Mouse (Mus musculus) neutrophil, adult 5-6 weeks (primary cell): ENCODE measurements at regions not wholly inside any gene's neighbourhood (a gene's known extent, or its start where the extent isn't known, plus 50 kb on each side); places are given as distances from the start of the nearest gene placed in this dataset.

Source experiments
- ATAC-seq: fragments of 151-379, 151-347 bp; 2 replicates; pipeline ENCODE4 v1.8.0; 2017; ENCODE audit warnings: mild to moderate bottlenecking, moderate TSS enrichment; ENCODE audit not compliant: insufficient number of reproducible peaks, poor library complexity, low FRiP score, severe bottlenecking; ENCODE audit errors: extremely low read depth

DNA sequence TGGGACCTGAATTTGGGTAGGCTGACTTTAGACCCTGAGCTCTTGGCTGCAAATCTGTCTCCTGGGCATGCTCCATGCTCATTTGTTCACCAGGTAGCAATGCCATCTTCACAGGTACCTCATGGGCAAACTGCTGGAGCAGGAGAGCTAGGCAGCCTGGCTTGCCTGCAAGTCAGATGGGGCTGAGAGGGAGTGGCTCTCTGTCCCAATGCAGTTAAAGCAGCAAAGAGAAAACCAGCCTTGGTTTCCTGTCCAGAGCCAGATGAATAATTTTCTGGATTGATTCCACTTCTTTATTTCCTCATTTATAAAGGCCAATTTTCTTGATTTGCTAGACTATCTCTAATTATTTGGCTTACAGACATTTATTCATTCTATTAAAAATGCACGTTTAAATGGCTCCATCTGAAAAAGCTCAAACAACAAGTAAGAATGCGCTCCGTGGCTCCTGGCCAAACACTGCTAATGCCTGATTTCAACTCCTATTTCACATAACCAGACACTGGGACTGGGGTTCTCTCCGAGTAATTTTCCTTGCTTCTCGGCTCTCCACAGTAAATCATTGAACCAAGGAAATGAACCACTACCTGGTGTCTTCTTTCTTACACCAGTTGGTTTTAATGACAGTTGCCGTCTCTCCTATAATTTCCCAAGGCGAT lies 60.5 kb downstream of the Rsl24d1 start:
- no peak for ATAC-seq

GRCm38 (mm10) chr9:73176645-73177044 lies 63.4 kb downstream of the Rsl24d1 start:
- no peak for ATAC-seq

DNA sequence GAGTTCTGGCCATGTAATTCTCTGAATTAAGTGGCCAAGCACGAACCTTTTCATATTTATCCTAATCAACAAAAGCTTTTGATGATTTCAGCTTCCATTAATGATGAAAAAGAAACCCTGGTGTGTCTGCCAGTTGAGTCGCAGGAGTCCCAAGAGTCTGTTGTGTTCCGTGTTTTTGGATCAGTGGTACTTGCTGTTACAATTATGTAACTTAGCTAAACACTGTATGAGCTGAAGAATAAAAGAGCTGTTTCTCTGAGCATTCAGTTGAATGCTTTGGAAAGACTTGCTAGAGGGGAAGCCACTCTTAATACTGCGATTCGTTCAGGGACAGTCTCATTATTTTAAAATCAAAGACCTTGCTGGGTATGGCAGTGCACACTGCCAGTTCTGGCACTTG lies 70.1 kb downstream of the Rsl24d1 start:
- ATAC-seq, result no peak

- ATAC-seq, result no peak
These were observed 71.7 kb downstream of the Rsl24d1 start for GRCm38 (mm10) chr9:73184908-73185307.

- no peak for ATAC-seq
These were observed 79.1 kb downstream of the Rsl24d1 start for GRCm38 (mm10) chr9:73192271-73192785.

- no peak for ATAC-seq
These were observed 85.2 kb downstream of the Rsl24d1 start for GRCm38 (mm10) chr9:73198261-73199085.

GRCm38 (mm10) chr9:73223111-73223510 lies 109.9 kb downstream of the Rsl24d1 start:
- ATAC-seq, result no peak

DNA sequence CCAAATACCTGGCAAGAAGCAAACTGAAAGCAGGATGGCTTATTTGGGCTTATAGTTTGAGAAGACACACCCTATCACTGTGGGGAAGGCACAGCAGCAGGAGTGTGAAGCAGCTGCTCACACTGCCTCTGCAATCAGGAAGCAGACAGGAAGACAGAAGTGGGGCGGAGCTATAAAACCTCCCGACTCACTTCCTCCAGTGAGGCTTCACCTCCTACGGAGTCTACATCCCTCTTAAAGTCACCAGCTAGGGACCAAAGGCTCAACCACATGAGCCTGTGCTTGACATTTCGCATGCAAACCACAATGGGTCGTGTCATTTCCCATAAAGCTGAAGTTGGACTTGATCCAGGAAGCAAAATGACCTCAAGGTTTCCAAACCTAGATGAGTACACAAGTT lies 127.0 kb downstream of the Rsl24d1 start:
- peak; percentile 41; the same call in 1 of the 2 replicates for ATAC-seq

DNA sequence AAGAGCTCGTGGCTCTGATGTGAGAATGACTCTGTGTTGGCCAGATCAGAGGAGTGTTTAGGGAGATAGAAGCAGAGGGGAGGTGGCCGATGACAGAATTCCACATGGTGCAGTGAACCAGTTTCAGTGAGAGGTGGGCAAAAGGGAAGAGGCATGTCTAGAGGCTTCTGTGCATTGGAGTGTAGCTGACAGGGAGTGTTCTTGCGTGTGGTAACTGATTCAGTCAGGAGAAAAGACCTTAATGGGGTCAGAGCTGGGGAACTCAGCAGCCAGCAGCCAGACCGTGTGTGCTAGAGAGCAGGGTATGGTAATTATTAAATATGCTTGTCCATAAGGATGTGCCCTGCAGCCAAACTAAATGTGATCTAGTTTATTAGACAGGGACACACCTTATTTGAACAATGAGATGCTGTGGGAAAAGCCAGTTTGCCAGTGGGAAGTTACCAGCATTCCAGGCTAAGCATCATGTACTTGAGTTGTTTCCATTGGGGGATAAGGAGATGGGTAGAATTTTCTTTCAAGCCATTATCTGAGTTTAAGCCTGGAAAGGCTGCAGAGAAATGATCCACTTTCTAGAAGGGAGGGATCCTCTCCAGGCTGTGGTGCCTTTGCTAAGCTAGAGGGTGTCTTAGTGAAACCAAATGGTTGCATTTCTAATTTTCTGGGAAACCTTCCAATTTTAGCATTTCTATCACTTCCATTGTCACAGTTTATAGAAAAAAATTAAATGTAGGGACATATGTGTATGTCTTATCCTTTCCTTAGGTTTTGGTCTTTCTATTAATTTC lies 129.5 kb downstream of the Rsl24d1 start:
- no peak for ATAC-seq

DNA sequence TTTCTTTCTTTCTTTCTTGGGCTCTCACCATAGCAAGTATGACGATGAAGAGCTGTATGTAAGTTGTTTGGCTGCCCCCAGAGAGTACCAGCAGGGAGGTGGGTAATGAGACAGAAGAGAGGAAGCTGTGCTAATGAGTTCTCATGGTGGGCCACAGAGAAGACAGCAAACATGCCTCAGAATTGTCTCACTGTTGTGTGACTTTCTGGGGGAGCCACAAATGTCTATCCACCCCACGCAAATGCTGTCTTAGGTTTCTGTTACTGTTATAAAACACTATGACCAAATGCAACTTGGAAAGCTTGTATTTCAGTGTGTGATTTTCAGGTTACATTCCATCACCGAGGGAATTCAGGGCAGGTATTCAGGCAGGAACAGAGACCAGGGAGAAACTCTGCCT lies 131.0 kb downstream of the Rsl24d1 start:
- no peak for ATAC-seq

DNA sequence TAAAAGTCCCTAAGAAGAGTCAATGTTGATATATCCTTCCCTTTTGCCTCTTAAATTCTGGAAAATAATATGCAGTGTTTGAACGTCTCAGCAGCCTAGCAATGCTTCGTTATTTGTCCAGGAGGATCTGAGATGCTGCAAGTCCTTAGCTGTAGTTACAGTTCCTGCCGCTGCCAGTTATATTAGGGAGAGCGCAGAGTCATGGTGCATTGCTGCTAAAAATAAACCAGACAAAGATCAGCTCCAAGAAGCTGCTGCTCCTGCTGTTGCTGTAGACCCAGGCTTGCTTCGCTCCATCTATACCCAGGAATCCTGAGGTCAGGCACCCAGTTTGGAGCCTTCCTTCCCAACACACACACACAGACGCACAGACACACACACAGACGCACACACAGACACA lies 132.3 kb downstream of the Rsl24d1 start:
- no peak for ATAC-seq

DNA sequence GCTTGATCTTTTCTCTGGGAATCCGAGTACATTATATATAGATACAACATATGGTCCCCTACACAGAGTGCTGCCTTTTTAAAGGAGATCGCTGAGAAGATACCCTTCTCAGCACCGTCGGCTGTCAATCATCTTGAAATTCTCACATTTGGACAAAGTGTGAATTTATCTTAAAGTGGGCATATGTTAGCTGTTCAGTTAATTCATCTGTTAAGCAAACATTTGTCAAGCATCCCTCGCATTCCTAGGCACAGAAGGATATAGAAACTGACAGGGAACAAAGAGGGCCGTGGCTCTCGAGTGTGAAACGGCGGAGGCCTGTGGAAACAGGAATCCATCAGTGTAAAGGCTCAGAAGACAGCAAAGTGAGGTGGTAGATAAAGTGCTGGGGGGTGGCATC lies 144.9 kb downstream of the Rsl24d1 start:
- no peak for ATAC-seq

- ATAC-seq, result no peak
These were observed 145.4 kb downstream of the Rsl24d1 start for GRCm38 (mm10) chr9:73258640-73259039.

DNA sequence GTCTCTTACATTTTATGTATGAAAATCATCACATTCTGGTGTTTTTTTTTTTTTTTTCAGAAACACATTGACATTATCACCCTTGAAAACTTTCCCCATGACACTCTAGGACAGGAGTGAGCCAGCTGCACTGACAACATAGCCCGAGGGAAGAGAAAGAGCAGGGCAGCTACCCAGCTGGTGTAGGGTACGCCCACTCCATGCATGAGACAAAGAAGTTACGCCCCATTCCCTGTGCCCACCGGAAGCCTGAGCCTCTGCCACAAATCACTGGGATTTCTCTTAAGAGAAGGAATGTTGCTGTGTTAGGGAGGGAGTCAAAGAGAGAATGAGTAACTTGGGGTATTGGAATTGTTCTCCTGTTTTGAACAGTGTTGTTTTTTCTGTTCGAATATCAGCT lies 149.5 kb downstream of the Rsl24d1 start:
- ATAC-seq, result no peak

GRCm38 (mm10) chr9:73270249-73270648 lies 157.0 kb downstream of the Rsl24d1 start:
- ATAC-seq, result no peak

- no peak for ATAC-seq
These were observed 159.4 kb downstream of the Rsl24d1 start for GRCm38 (mm10) chr9:73272614-73273013.

GRCm38 (mm10) chr9:73273681-73274080 lies 160.5 kb downstream of the Rsl24d1 start:
- no peak for ATAC-seq

DNA sequence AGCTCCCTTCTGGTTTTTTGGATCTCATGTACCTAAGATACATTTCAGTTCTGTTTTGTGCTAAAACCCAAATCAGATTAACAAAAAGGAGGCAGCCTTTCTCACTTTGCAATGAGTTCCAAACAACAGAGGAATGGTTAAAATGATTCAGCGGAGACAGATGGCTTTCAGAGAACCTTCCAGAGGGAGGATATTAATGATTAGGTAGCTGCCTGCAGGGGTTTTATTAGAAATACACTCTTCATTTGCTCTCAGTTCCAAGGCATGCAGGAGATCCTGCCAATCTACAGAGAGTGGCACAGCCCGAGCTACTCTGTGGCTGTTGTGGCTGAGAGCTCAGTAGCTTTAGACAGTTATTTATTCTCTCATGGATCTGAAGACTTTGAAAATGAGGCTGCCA lies 162.4 kb downstream of the Rsl24d1 start:
- no peak for ATAC-seq

GRCm38 (mm10) chr9:73295287-73295686 lies 182.1 kb downstream of the Rsl24d1 start:
- no peak for ATAC-seq
